Mouse (Mus musculus): ENCODE data around the gene Ndufv3.

DNA sequence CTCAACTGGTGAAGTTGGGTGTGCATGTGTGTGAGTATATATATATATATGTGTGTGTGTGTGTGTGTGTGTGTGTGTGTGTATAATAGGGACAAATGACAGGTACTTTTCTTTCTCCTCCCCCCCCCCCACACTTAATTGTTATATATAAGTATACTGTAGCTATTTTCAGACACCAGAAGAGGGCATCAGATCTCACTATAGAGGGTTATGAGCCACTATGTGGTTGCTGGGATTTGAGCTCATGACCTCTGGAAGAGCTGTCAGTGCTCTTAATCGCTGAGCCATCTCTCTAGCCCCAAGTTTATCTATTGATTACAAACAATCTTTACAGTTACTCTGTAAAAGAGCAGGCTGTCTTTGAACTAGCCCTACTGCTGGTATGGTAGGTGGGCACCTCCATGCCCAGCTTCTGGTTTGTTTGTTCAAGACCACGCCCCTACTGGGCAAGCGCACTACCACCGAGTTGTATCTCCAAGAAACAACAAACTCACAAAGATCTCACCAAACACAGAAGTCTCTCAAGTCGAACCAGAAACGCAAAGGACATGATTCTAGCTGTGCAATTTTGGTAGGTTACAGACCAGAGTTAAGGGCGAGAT is 470 bp upstream of the Ndufv3 start:
- TF ChIP-seq POLR2A (IDR thresholded peaks at IDR 0.05; ENCODE audit: low read depth, low read length) (no peak), CTCF (conservative IDR thresholded peaks at IDR 0.05; ENCODE audit: insufficient read depth, insufficient read length, low read depth, low read length) (no peak)

All from kidney, adult 2 months (tissue).